Comparison of ENCODE assay signal across 14 mouse cellular contexts in genomic region chr13:34326992-34327391, GRCm38 (mm10).
"Had no signal": no experiment of that assay in that cellular context is flagged by ENCODE, and none has a peak within 500 bp of the region (broad histone marks: within the 10 kb centered on the region; RNA-seq: fewer than 3 reads in every experiment).

No protein-coding gene starts in this region.

- H3K4me2 ChIP-seq: limb, embryonic 13.5 days; midbrain, embryonic 11.5 days; midbrain, embryonic 15.5 days; neural tube, embryonic 12.5 days had no signal

- H3K27ac ChIP-seq: kidney, postnatal 0 days; limb, embryonic 13.5 days; midbrain, embryonic 15.5 days; neural tube, embryonic 12.5 days had no signal

- H3K9me3 ChIP-seq: limb, embryonic 13.5 days; midbrain, embryonic 15.5 days; neural tube, embryonic 12.5 days had no signal

- H3K4me1 ChIP-seq: limb, embryonic 13.5 days; neural tube, embryonic 12.5 days had no signal

- ATAC-seq: intestine, postnatal 0 days; midbrain, embryonic 15.5 days had no signal

- H3K27me3 ChIP-seq: limb, embryonic 13.5 days; midbrain, embryonic 15.5 days; neural tube, embryonic 12.5 days had no signal

- DNase-seq: kidney, adult 8-10 months; kidney, postnatal 36 days; left cerebral cortex, postnatal 4 days; lung, adult 18-20 months; right cerebral cortex, postnatal 4 days; spleen, adult 18-20 months; thymus, adult 18-20 months; thymus, postnatal 14 days had no signal

- H3K4me3 ChIP-seq: limb, embryonic 13.5 days; midbrain, embryonic 15.5 days; neural tube, embryonic 12.5 days had no signal

- H3K9ac ChIP-seq: limb, embryonic 13.5 days; midbrain, embryonic 15.5 days; neural tube, embryonic 12.5 days had no signal

- H3K36me3 ChIP-seq: limb, embryonic 13.5 days; midbrain, embryonic 15.5 days; neural tube, embryonic 12.5 days had no signal
